Mouse (Mus musculus) stomach, embryonic 15.5 days (tissue): ENCODE measurements around the gene Olfr15. TPM values are rescaled to one million over a fixed set of nuclear protein-coding genes. Genes with fewer than 3 reads are reported as not detected.
"Not testable (repeated sequence)": the region's sequence is repeated elsewhere in the genome, so short reads cannot be mapped to it uniquely, and the experiment has no call there.

Experiments
- ATAC-seq: fragments of 200-750 bp; cut with Nextera tagmentation; 2 replicates; pipeline ENCODE4 v1.8.0; 2017; ENCODE audit warnings: low read depth, moderate number of reproducible peaks, moderate TSS enrichment; ENCODE audit not compliant: insufficient read depth, low FRiP score
- H3K27ac ChIP-seq: fragments of 300-500 bp; sonication (generic); 2 replicates; pipeline ENCODE4 v1.5.1; 2015; ENCODE audit warnings: mild to moderate bottlenecking, inconsistent platforms
- H3K27me3 ChIP-seq: fragments of 300-500 bp; sonication (generic); replicated peaks from 2 replicates; pipeline ENCODE4 v1.6.1; 2015; ENCODE audit warnings: inconsistent platforms
- H3K36me3 ChIP-seq: fragments of 300-500 bp; sonication (generic); 2 replicates; pipeline ENCODE4 v1.6.1; 2015; ENCODE audit warnings: inconsistent platforms
- H3K4me1 ChIP-seq: fragments of 300-500 bp; sonication (generic); 2 replicates; pipeline ENCODE4 v1.6.1; 2015; ENCODE audit warnings: inconsistent platforms
- H3K4me2 ChIP-seq: fragments of 300-500 bp; sonication (generic); 2 replicates; pipeline ENCODE4 v1.6.1; 2015; ENCODE audit warnings: mild to moderate bottlenecking, inconsistent platforms
- H3K4me3 ChIP-seq: fragments of 300-500 bp; sonication (generic); replicated peaks from 2 replicates; pipeline ENCODE4 v1.5.1; 2015; ENCODE audit warnings: inconsistent platforms
- H3K9ac ChIP-seq: fragments of 300-500 bp; sonication (generic); 2 replicates; pipeline ENCODE4 v1.6.1; 2015; ENCODE audit warnings: inconsistent platforms
- H3K9me3 ChIP-seq: fragments of 300-500 bp; sonication (generic); 2 replicates; pipeline ENCODE4 v1.6.1; 2016; ENCODE audit warnings: inconsistent platforms
- WGBS: fragments of 180-500 bp; shearing (Covaris S2); methylation state at CpG from one replicate; pipeline ENCODE4 v1.1.7; 2015; 5-methylcytosine and 5-hydroxymethylcytosine counted together
- polyA plus RNA-seq: library from polyadenylated mRNA; unstranded; fragments of >200 nt; fragmentation: Nextera tagmentation; extraction: Ambion mirVana; gene quantifications from 2 replicates; pipeline ENCODE4 v1.2.1, GENCODE M21; 2015

The Olfr15 gene
- not detected in 2 replicates for polyA plus RNA-seq

- no peak within 1 kb of the TSS for H3K4me2 ChIP-seq
- no peaks in the 10 kb centered on the region for H3K4me1 ChIP-seq
- no peak within 1 kb of the TSS for H3K4me3 ChIP-seq
- no peaks in the 10 kb centered on the region for H3K27me3 ChIP-seq
- no peaks in the 10 kb centered on the region for H3K36me3 ChIP-seq
- ATAC-seq: no peak
- no peaks in the 10 kb centered on the region for H3K9me3 ChIP-seq
- no peak within 1 kb of the TSS for H3K9ac ChIP-seq
- H3K27ac ChIP-seq: no peak within 1 kb of the TSS
Observed at GRCm38 (mm10) chr16:3830588-3831109, at the start of gene Olfr15. TSS of gene Olfr15 (plus strand) at chr16:3830878.

- H3K27ac ChIP-seq: no peak overlapping the region
- H3K27me3 ChIP-seq: no peaks in the 10 kb centered on the region
- ATAC-seq: no peak
- no peaks in the 10 kb centered on the region for H3K36me3 ChIP-seq
- H3K9ac ChIP-seq: no peak overlapping the region
- no peaks in the 10 kb centered on the region for H3K9me3 ChIP-seq
- no peak overlapping the region for H3K4me3 ChIP-seq
- no peak overlapping the region for H3K4me2 ChIP-seq
- no peaks in the 10 kb centered on the region for H3K4me1 ChIP-seq
Observed at GRCm38 (mm10) chr16:3781237-3781636, 49.4 kb upstream of the Olfr15 start.

- Histone ChIP-seq H3K9ac (no peak overlapping the region), H3K36me3 (no peaks in the 10 kb centered on the region), H3K4me2 (no peak overlapping the region), H3K4me3 (no peak overlapping the region), H3K27me3 (no peaks in the 10 kb centered on the region), H3K4me1 (no peaks in the 10 kb centered on the region), H3K9me3 (no peaks in the 10 kb centered on the region), H3K27ac (no peak overlapping the region)
- ATAC-seq: no peak
Observed at GRCm38 (mm10) chr16:3788394-3788793, 42.3 kb upstream of the Olfr15 start.

DNA sequence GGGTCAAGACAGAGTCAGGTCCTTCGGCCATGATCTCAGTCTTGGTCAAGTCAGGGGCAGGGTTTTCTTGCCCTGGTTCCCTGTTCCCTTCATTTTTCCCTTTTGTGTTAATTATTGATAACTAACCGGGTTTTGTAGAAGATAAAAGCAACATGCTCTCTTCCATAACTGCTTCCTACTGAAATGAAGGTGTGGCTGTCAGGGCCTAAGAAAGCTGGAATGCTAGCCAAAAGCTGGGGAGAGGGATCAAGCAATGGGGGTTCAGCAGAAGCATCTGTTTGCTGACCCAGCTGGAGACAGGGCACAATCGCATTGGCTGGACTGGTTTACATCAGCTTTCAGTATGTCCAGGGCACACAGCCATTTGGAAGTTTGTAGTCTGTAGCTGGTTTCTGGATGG lies 22.5 kb upstream of the Olfr15 start:
- H3K27me3 ChIP-seq: no peaks in the 10 kb centered on the region
- WGBS: 80% methylated on average over 3 of the region's 3 CpGs
- no peak overlapping the region for H3K27ac ChIP-seq
- no peaks in the 10 kb centered on the region for H3K36me3 ChIP-seq
- ATAC-seq: no peak
- H3K4me2 ChIP-seq: no peak overlapping the region
- H3K9ac ChIP-seq: no peak overlapping the region
- no peak overlapping the region for H3K4me3 ChIP-seq
- H3K9me3 ChIP-seq: no peaks in the 10 kb centered on the region
- H3K4me1 ChIP-seq: no peaks in the 10 kb centered on the region

- not testable (repeated sequence) for H3K36me3 ChIP-seq, H3K4me1 ChIP-seq, H3K4me3 ChIP-seq, H3K9me3 ChIP-seq, H3K27ac ChIP-seq, H3K9ac ChIP-seq, H3K4me2 ChIP-seq, ATAC-seq, H3K27me3 ChIP-seq
- 81% methylated on average over 6 of the region's 6 CpGs for WGBS
Observed at GRCm38 (mm10) chr16:3814667-3815066, 16.0 kb upstream of the Olfr15 start.

DNA sequence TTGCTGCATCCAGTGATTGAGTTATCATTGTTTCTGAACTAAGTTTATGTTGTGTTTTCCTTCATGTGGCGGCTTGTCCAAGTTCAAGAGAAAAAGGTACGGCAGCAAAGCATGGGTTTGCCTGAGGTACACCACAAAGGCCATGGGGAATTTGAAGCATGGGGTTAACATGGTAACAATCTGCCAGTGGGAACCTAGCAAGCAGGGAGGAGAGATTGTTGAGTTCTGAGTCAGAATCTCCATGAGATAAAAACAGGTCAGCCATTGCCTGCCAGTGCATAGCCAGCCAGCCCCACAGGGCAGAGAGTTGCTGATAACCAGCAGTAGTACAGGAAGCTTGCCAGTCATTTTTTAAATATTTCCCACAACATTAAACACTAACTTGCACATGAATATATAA lies 10.5 kb upstream of the Olfr15 start:
- Histone ChIP-seq H3K27me3 (no peaks in the 10 kb centered on the region), H3K9ac (no peak overlapping the region), H3K4me2 (no peak overlapping the region), H3K4me1 (no peaks in the 10 kb centered on the region), H3K4me3 (no peak overlapping the region), H3K36me3 (no peaks in the 10 kb centered on the region), H3K9me3 (no peaks in the 10 kb centered on the region), H3K27ac (no peak overlapping the region)
- ATAC-seq: no peak
- WGBS: 84% methylated on average over 2 of the region's 2 CpGs

DNA sequence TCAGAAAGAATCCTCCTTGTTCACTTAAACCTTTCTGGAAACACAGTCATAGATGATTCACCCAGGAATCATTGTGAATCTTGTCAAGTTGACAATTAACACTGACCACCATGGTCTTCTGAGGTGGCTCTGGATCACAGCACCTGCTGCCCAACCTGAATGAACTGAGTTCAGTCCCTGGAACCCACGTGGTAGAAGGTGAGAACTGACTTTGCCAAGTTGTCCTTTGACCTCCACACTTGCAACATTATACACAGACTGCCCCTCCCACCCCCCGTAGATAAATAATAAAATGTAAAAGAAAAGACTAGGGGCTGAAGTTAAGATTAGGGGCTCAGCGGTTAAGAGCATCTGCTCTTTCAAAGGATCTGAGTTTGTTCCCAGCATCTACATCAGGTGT lies 2.7 kb upstream of the Olfr15 start:
- no peaks in the 10 kb centered on the region for H3K4me1 ChIP-seq
- no peaks in the 10 kb centered on the region for H3K9me3 ChIP-seq
- H3K4me2 ChIP-seq: no peak overlapping the region
- ATAC-seq: no peak
- H3K9ac ChIP-seq: no peak overlapping the region
- no peaks in the 10 kb centered on the region for H3K27me3 ChIP-seq
- 44% methylated on average over 3 of the region's 3 CpGs for WGBS
- H3K27ac ChIP-seq: no peak overlapping the region
- no peaks in the 10 kb centered on the region for H3K36me3 ChIP-seq
- H3K4me3 ChIP-seq: no peak overlapping the region

DNA sequence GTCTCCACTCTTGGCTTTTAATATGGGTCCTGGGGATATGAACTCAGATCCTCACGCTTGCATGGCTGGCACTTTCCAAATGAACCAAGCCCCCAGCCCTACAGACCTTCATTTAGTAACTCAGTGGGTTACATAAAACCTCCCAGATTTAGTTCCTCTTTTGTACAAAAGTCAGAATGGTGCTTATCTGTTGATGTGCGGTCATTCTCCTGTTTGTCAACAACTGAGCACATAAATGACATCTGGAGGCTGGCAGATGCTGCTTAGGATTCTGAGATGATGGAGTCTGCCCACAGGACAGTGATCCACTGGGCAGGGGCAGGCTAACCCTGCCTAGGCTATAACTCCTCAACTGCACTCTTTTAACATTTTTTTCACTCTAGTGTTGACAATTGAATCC lies 951 bp upstream of the Olfr15 start:
- WGBS: 80% methylated on average over 2 of the region's 2 CpGs
- ATAC-seq: no peak
- H3K36me3 ChIP-seq: no peaks in the 10 kb centered on the region
- H3K4me1 ChIP-seq: no peaks in the 10 kb centered on the region
- no peaks in the 10 kb centered on the region for H3K27me3 ChIP-seq
- H3K27ac ChIP-seq: no peak overlapping the region
- no peaks in the 10 kb centered on the region for H3K9me3 ChIP-seq
- no peak overlapping the region for H3K9ac ChIP-seq
- no peak overlapping the region for H3K4me2 ChIP-seq
- no peak overlapping the region for H3K4me3 ChIP-seq

DNA sequence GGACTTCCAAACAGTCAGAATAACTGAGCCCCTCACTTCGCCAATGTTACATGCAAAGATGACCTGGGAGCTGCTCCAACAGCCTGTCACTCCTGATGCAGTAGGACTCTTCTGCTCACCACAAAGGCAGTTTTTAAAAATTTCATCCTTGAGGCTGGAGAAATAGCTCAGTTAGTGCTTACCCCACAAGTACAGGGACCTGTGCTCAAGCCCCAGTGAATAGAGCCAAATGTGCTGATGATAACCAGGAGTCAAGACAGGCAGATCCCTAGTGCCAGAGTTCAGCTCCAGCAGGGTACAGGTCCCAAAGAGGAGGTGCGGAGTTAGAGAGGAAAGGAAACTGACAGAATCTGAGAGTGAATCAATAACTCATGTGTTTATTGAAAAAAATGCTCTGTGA lies 4.8 kb downstream of the Olfr15 start:
- Histone ChIP-seq H3K27me3 (no peaks in the 10 kb centered on the region), H3K4me3 (no peak overlapping the region), H3K4me2 (no peak overlapping the region), H3K36me3 (no peaks in the 10 kb centered on the region), H3K9me3 (no peaks in the 10 kb centered on the region), H3K4me1 (no peaks in the 10 kb centered on the region), H3K9ac (no peak overlapping the region), H3K27ac (no peak overlapping the region)
- ATAC-seq: no peak
- WGBS: 73% methylated on average over 2 of the region's 2 CpGs

DNA sequence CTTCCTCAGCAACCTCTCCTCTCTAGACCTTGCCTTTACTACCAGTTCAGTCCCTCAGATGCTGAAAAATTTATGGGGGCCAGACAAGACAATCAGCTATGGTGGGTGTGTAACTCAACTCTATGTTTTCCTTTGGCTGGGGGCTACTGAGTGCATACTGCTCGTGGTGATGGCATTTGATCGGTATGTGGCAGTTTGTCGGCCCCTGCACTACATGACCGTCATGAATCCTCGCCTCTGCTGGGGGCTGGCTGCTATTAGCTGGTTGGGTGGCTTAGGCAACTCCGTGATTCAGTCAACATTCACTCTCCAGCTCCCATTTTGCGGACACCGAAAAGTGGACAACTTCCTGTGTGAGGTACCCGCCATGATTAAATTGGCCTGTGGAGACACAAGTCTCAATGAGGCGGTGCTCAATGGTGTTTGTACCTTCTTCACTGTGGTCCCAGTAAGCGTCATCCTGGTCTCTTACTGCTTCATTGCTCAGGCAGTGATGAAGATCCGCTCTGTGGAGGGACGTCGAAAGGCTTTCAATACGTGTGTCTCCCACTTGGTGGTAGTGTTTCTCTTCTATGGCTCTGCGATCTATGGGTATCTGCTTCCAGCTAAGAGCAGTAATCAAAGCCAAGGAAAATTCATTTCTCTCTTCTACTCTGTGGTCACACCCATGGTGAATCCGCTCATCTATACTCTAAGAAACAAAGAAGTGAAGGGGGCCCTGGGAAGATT lies 8.6 kb downstream of the Olfr15 start:
- Histone ChIP-seq H3K27me3 (no peaks in the 10 kb centered on the region), H3K27ac (no peak overlapping the region), H3K9ac (no peak overlapping the region), H3K36me3 (no peaks in the 10 kb centered on the region), H3K4me2 (no peak overlapping the region), H3K9me3 (no peaks in the 10 kb centered on the region), H3K4me1 (no peaks in the 10 kb centered on the region), H3K4me3 (no peak overlapping the region)
- WGBS: 53% methylated on average over 17 of the region's 17 CpGs
- ATAC-seq: no peak; the same call in 1 of the 2 replicates

DNA sequence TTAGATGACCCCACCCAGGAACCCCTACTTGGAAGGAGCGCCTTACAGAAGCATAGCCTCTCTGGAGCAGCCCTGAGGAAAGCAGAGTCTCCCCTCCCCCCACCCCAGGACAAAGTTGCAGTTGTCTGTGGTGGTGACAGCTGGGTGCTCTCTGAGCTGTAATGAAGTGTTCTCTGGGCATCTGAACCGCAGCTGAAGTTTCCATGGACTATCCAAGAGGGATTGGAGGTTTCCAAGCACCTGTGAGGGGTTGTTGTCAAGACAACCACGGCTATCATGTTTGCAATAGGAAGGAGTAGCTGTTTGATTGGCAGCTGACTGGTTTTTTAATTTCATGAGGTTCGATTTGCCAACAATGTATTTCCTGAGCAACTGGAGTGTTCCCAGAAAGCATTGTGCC lies 12.3 kb downstream of the Olfr15 start:
- no peak overlapping the region for H3K9ac ChIP-seq
- no peak overlapping the region for H3K4me3 ChIP-seq
- no peak overlapping the region for H3K4me2 ChIP-seq
- H3K36me3 ChIP-seq: no peaks in the 10 kb centered on the region
- H3K9me3 ChIP-seq: no peaks in the 10 kb centered on the region
- ATAC-seq: no peak
- no peak overlapping the region for H3K27ac ChIP-seq
- WGBS: 21% methylated on average over 4 of the region's 4 CpGs
- H3K27me3 ChIP-seq: no peaks in the 10 kb centered on the region
- H3K4me1 ChIP-seq: peaks cover 6% of the 10 kb centered on the region; the same call in 1 of the 2 replicates

DNA sequence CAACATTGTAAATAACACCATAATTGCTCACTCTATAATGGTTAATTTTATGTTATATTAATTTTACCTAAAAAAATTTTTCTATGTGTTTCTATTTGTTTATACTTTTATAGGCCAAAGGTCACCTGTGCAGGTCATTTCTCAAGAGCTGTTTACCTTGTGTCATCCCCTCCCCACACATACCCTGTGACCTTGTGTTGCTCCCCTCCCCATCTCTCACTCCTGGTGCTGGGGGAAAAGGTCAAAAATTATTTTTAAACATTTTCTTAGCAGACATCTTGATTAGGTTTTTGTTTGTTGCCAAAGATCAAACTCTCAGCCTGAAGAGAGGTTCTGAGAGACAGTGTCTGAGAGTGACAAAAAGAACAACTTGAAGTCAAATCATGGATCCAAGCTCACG lies 13.1 kb downstream of the Olfr15 start:
- Histone ChIP-seq H3K27me3 (no peaks in the 10 kb centered on the region), H3K4me2 (no peak overlapping the region), H3K9me3 (no peaks in the 10 kb centered on the region), H3K36me3 (no peaks in the 10 kb centered on the region), H3K9ac (no peak overlapping the region), H3K4me3 (no peak overlapping the region), H3K27ac (no peak overlapping the region), H3K4me1 (peaks cover 8% of the 10 kb centered on the region; the same call in 1 of the 2 replicates)
- no peak for ATAC-seq
- 50% methylated on average over 1 of the region's 1 CpGs for WGBS
